8 mouse cellular contexts compared by ENCODE assay signal in genomic region chr2:84733579-84734300, GRCm38 (mm10). TPM values are rescaled to one million over a fixed set of nuclear protein-coding genes. Genes with fewer than 3 reads are reported as not detected.
A peak's percentile ranks its signal among the peaks of the same experiment; 100 is the strongest.
DNase-seq lines count a peak whose midpoint lies in the region; ATAC-seq and TF ChIP-seq lines count a peak whose summit lies in the region.

Ypel4 (plus strand) TSS chr2:84734058.

- H3K4me2 ChIP-seq in forebrain, embryonic 15.5 days (replicated peaks) = peak within 1 kb of the TSS; percentile 75
- H3K4me2 ChIP-seq in hindbrain, embryonic 16.5 days (ENCODE audit: low read length) = peak within 1 kb of the TSS; percentile 87
- peak within 1 kb of the TSS; percentile 66 for H3K4me2 ChIP-seq in limb, embryonic 15.5 days
- peak within 1 kb of the TSS; percentile 94 for H3K4me2 ChIP-seq in myocyte (ENCODE audit: low read depth)

- peak; percentile 98 for TF ChIP-seq POLR2A in cerebellum, adult 2 months (IDR thresholded peaks at IDR 0.05; ENCODE audit: borderline replicate concordance, insufficient read depth, low read length)
- peak; percentile 15 for TF ChIP-seq POLR2A in myocyte (IDR thresholded peaks at IDR 0.05; ENCODE audit: insufficient read length, low read depth)

- no peaks in the 10 kb centered on the region for H3K79me2 ChIP-seq in myocyte (ENCODE audit: control insufficient read depth, insufficient read depth)

- no peaks in the 10 kb centered on the region for H3K9me3 ChIP-seq in forebrain, embryonic 15.5 days
- H3K9me3 ChIP-seq in hindbrain, embryonic 16.5 days (ENCODE audit: control insufficient read depth, low read length) = no peaks in the 10 kb centered on the region
- H3K9me3 ChIP-seq in limb, embryonic 15.5 days = no peaks in the 10 kb centered on the region

- peak within 1 kb of the TSS; percentile 84 for H3K9ac ChIP-seq in forebrain, embryonic 15.5 days (replicated peaks)
- H3K9ac ChIP-seq in hindbrain, embryonic 16.5 days (ENCODE audit: low read depth, low read length) = peak within 1 kb of the TSS; percentile 66
- peak within 1 kb of the TSS; percentile 36 for H3K9ac ChIP-seq in limb, embryonic 15.5 days

- no peaks in the 10 kb centered on the region for H3K27me3 ChIP-seq in cerebellum, adult 2 months (ENCODE audit: control insufficient read depth, insufficient read depth, low read length)
- H3K27me3 ChIP-seq in forebrain, embryonic 15.5 days = no peaks in the 10 kb centered on the region
- H3K27me3 ChIP-seq in hindbrain, embryonic 16.5 days (replicated peaks; ENCODE audit: control insufficient read depth, insufficient read depth, low read length) = no peaks in the 10 kb centered on the region
- H3K27me3 ChIP-seq in limb, embryonic 15.5 days = peaks cover 12% of the 10 kb centered on the region
- H3K27me3 ChIP-seq in myocyte (ENCODE audit: control insufficient read depth, insufficient read depth, insufficient read length) = no peaks in the 10 kb centered on the region

- no peaks in the 10 kb centered on the region for H3K36me3 ChIP-seq in forebrain, embryonic 15.5 days
- no peaks in the 10 kb centered on the region for H3K36me3 ChIP-seq in hindbrain, embryonic 16.5 days (ENCODE audit: control insufficient read depth, insufficient read depth, low read length)
- no peaks in the 10 kb centered on the region for H3K36me3 ChIP-seq in limb, embryonic 15.5 days
- H3K36me3 ChIP-seq in myocyte (ENCODE audit: control insufficient read depth, insufficient read depth) = no peaks in the 10 kb centered on the region

- DNase-seq in layer of hippocampus, adult 11-12 months (ENCODE audit: low spot score) = peak; percentile 75
- DNase-seq in layer of hippocampus, adult 9-10 months (ENCODE audit: low spot score) = no peak
- DNase-seq in cerebellum, adult 2 months = peak; percentile 91 to 93
- DNase-seq in testis, postnatal 10 days (ENCODE audit: low spot score) = peak; percentile 52

- H3K4me1 ChIP-seq in cerebellum, adult 2 months (ENCODE audit: control insufficient read depth, insufficient read depth, low read length) = peaks cover 20% of the 10 kb centered on the region; the same call in 1 of the 2 replicates
- peaks cover 51% of the 10 kb centered on the region for H3K4me1 ChIP-seq in forebrain, embryonic 15.5 days
- H3K4me1 ChIP-seq in hindbrain, embryonic 16.5 days (ENCODE audit: control insufficient read depth, insufficient read depth, low read depth, low read length) = peaks cover 43% of the 10 kb centered on the region
- peaks cover 53% of the 10 kb centered on the region for H3K4me1 ChIP-seq in limb, embryonic 15.5 days

- peak; percentile 86 for ATAC-seq in forebrain, embryonic 15.5 days (replicated peaks)
- peak; percentile 77 for ATAC-seq in hindbrain, embryonic 16.5 days
- 0 out of 2 replicates have a peak, but pooled peaks have one; percentile 9 for ATAC-seq in limb, embryonic 15.5 days (ENCODE audit: insufficient number of reproducible peaks, low FRiP score, low TSS enrichment, low read depth)

- H3K27ac ChIP-seq in cerebellum, adult 2 months (ENCODE audit: insufficient read depth, low read length) = peak within 1 kb of the TSS; percentile 84
- peak within 1 kb of the TSS; percentile 84 for H3K27ac ChIP-seq in forebrain, embryonic 15.5 days (replicated peaks)
- H3K27ac ChIP-seq in hindbrain, embryonic 16.5 days (ENCODE audit: low read depth, low read length) = peak within 1 kb of the TSS; percentile 80
- peak within 1 kb of the TSS; percentile 2; the same call in 1 of the 2 replicates for H3K27ac ChIP-seq in limb, embryonic 15.5 days

- H3ac ChIP-seq in myocyte (ENCODE audit: control insufficient read depth, insufficient read length) = no peak within 1 kb of the TSS

- WGBS in cerebellum, adult 2 months = under 1% methylated on average over 8 of the region's 8 CpGs
- 2% methylated on average over 8 of the region's 8 CpGs for WGBS in forebrain, embryonic 15.5 days
- WGBS in hindbrain, embryonic 16.5 days = 3% methylated on average over 8 of the region's 8 CpGs
- 1% methylated on average over 8 of the region's 8 CpGs for WGBS in limb, embryonic 15.5 days

- no peak for TF ChIP-seq CTCF in cerebellum, adult 2 months (IDR thresholded peaks at IDR 0.05; ENCODE audit: borderline replicate concordance, insufficient read depth, low read depth, low read length)

- peak within 1 kb of the TSS; percentile 96 for H3K4me3 ChIP-seq in cerebellum, adult 2 months (replicated peaks; ENCODE audit: insufficient read depth, low read depth, low read length)
- peak within 1 kb of the TSS; percentile 69 for H3K4me3 ChIP-seq in forebrain, embryonic 15.5 days
- H3K4me3 ChIP-seq in hindbrain, embryonic 16.5 days (ENCODE audit: low read length) = peak within 1 kb of the TSS; percentile 50
- peak within 1 kb of the TSS; percentile 44 for H3K4me3 ChIP-seq in limb, embryonic 15.5 days
- peak within 1 kb of the TSS; percentile 15 for H3K4me3 ChIP-seq in myocyte

TF ChIP-seq in myocyte, 11 proteins besides CTCF, POLR2A, EP300 and RAD21:
- TF ChIP-seq MYOD1 (IDR thresholded peaks at IDR 0.05; ENCODE audit: control insufficient read depth in 1 of 3, insufficient read length in 2 of 3, low read depth in 2 of 3) (peak in 2 of 3 experiments; percentile 38 to 52), MYOG (IDR thresholded peaks at IDR 0.05; ENCODE audit: control insufficient read depth in 1 of 3, insufficient read depth in 1 of 3, insufficient read length in 2 of 3, low read depth in 2 of 3) (peak in 1 of 3 experiments; percentile 14), REST (IDR thresholded peaks at IDR 0.05; ENCODE audit: insufficient read depth, insufficient read length) (no peak), TCF3 (IDR thresholded peaks at IDR 0.05; ENCODE audit: insufficient read length, low read depth) (no peak), TCF12 (IDR thresholded peaks at IDR 0.05; ENCODE audit: insufficient read depth, poor library complexity, severe bottlenecking) (no peak), POLR2AphosphoS2 (IDR thresholded peaks at IDR 0.05; ENCODE audit: insufficient read length, low read depth) (no peak), MAX (IDR thresholded peaks at IDR 0.05; ENCODE audit: low read depth) (no peak), E2F4 (IDR thresholded peaks at IDR 0.05; ENCODE audit: insufficient read depth) (no peak)

RNA-seq across cellular contexts. Expression of gene Ypel4, which starts in this region (rescaled TPM):
- polyA plus RNA-seq in cerebellum, adult 2 months (2012; rRNA removed) = 164 and 171 TPM in 2 replicates
- polyA plus RNA-seq in forebrain, embryonic 15.5 days (2015; fragmentation: Nextera tagmentation; extraction: Ambion mirVana) = 20.7 and 21.2 TPM in 2 replicates
- polyA plus RNA-seq in hindbrain, embryonic 16.5 days (2015; fragmentation: Nextera tagmentation; extraction: Ambion mirVana) = 16.9 and 19.9 TPM in 2 replicates
- 5.7 and 7.1 TPM in 2 replicates for polyA plus RNA-seq in limb, embryonic 15.5 days (2015; fragmentation: Nextera tagmentation; extraction: Ambion mirVana)
- 1.0 TPM for polyA plus RNA-seq in myocyte (2012; fragmentation: generic; extraction: Trizol)

Comparison
In these comparisons a context has a peak if more than half of its experiments do, and no peak if none do; other contexts are left out.
1. H3K27ac ChIP-seq: peak in every context shown above with its lines; median percentile 84 in cerebellum, adult 2 months; 84 in forebrain, embryonic 15.5 days; 80 in hindbrain, embryonic 16.5 days; 2 in limb, embryonic 15.5 days.
2. H3K4me3 ChIP-seq: peak in every context shown above with its lines; median percentile 96 in cerebellum, adult 2 months; 69 in forebrain, embryonic 15.5 days; 50 in hindbrain, embryonic 16.5 days; 44 in limb, embryonic 15.5 days; 15 in myocyte.
3. ATAC-seq: peak in every context shown above with its lines; median percentile 86 in forebrain, embryonic 15.5 days; 77 in hindbrain, embryonic 16.5 days; 9 in limb, embryonic 15.5 days.